Mouse (Mus musculus) urinary bladder, adult 2 months (tissue): ENCODE measurements around the gene Epb41l1. TPM values are rescaled to one million over a fixed set of nuclear protein-coding genes. Genes with fewer than 3 reads are reported as not detected.

Source experiments
- DNase-seq: peaks from one replicate; pipeline ENCODE4 v3.0.0; 2022; ENCODE audit warnings: low spot score
- polyA plus RNA-seq: library from polyadenylated mRNA; depleted of rRNA; stranded (reverse); fragments of >200 nt; gene quantifications from 2 replicates; pipeline ENCODE4 v1.2.3, GENCODE M21; 2012

Gene Epb41l1
- polyA plus RNA-seq, 1 experiment: 36.9 TPM

- DNase-seq: no peak
Measured at GRCm38 (mm10) chr2:156538817-156539555, 118.3 kb downstream of the Epb41l1 start.

GRCm38 (mm10) chr2:156540991-156541390 lies 120.3 kb downstream of the Epb41l1 start:
- no peak for DNase-seq

DNA sequence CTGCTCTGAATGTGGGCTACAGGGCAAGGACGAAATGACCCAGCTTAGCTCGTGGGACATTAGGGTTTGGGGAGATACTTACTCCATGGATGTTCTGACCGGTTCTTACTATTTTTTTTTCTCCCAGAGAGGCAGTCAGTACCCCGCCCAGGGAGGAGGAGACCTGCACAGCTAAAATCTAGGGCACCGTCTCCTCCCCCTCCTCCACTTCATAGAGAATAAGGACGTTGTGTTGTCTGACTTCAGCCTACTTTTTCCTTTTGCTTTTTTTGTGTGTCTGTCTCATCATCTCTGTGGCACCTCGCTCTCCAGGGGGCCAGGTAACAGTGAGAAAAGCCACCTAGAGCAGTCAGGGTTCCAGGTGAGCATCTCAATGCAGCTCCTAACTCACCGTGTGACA lies 121.7 kb downstream of the Epb41l1 start:
- no peak for DNase-seq

DNA sequence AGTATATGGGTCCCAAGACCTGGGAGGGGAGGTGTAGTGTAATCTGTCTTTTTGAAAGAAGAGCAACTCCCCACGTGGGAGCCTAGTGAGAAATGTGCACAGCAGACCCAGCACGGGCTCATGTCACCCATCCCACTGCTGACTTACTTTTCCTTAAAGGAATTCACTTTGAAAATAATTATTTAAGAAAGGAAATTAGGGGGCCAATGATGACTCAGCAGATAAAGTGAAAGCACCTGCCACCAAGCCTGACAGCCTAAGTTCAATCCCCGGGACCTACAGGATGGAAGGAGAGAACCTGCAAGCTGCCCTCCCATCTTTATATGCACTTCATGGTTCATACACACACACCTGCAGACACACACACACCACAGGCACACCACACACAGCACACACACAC lies 123.1 kb downstream of the Epb41l1 start:
- no peak for DNase-seq

DNA sequence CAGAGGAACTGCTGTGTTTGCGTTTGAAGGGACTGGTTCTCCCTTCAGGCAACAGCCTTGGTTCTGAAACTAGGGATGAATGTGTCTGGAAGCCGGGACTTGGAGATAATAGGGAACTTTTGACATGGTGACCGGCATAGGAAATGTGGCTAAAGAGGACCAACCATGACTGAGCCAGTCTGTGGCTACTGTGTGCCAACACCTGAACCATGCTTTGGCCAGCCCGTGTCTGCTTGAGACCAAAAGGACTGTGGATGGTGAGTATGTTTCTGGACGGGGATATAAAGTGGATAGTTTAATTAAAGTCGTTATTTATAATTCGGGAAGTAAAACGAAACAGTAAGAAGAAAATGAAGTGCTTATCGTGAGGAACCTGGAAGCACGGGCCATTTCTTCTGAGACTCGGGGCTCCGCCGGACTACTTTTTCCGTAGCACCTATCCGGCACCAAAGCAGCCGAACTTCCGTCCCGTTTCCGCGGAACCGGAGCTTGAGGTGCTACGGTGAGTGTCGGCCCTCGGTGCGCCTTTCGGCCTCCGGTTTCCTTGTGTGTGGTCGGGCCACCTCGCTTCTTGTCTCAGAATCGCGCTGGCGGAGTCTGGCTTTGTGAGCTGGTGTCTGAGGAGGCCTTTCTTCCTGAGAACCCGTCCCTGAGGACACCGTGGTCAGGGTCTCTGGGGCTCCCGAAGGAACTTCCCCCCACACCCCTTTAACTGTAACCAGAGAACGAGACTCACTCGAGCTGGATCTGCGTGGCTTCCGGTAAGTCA lies 126.6 kb downstream of the Epb41l1 start, which contains the start of gene Aar2:
Gene Aar2 (plus strand): TSS at position 462 of the 769 bp plus-strand sequence.
- DNase-seq: peak; percentile 73

DNA sequence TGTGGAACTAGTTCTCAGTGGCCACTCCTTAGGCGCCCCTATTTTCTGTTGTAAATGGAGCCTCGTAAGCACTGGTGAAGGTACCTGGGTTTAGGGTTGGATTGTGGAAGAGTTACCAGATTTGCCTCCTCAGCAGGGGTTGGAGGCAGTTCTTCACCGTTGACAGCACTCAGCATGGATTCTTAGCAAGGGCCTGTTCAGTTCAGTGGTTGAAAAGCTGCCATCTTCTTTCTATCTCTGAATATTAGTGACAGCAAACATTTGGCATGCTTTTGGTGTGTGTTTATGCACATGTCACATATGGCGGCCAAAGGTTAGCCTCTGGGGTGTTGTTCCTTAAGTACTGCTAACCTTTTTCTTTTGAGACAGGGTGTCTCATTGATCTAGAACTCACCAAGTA lies 131.7 kb downstream of the Epb41l1 start:
- DNase-seq: no peak

- DNase-seq: no peak
Measured at GRCm38 (mm10) chr2:156561808-156562207, 141.1 kb downstream of the Epb41l1 start.

GRCm38 (mm10) chr2:156563557-156563956 lies 142.8 kb downstream of the Epb41l1 start:
- no peak for DNase-seq

- DNase-seq: no peak
Measured at GRCm38 (mm10) chr2:156566512-156566911, 145.8 kb downstream of the Epb41l1 start.

DNA sequence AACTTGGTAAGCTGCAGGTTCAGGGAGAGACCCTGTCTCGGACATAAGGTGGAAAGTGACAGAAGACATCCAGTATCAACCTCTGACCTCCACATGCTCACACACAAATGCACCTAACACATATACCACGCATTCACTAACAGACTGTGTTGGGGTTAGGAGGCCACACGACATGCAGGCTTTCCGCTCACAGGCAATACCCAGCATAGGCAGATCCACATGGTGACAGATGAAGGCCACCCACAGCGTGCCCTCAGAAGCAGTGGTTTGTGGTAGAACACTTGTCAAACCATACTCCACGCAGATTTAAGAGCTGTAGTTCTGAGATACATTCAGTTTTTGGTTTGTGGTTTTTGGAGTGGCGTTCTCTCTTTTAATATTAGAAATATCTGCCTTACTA lies 147.9 kb downstream of the Epb41l1 start:
- no peak for DNase-seq

GRCm38 (mm10) chr2:156569261-156569660 lies 148.6 kb downstream of the Epb41l1 start:
- DNase-seq: no peak

GRCm38 (mm10) chr2:156571521-156571920 lies 150.8 kb downstream of the Epb41l1 start:
- no peak for DNase-seq

DNA sequence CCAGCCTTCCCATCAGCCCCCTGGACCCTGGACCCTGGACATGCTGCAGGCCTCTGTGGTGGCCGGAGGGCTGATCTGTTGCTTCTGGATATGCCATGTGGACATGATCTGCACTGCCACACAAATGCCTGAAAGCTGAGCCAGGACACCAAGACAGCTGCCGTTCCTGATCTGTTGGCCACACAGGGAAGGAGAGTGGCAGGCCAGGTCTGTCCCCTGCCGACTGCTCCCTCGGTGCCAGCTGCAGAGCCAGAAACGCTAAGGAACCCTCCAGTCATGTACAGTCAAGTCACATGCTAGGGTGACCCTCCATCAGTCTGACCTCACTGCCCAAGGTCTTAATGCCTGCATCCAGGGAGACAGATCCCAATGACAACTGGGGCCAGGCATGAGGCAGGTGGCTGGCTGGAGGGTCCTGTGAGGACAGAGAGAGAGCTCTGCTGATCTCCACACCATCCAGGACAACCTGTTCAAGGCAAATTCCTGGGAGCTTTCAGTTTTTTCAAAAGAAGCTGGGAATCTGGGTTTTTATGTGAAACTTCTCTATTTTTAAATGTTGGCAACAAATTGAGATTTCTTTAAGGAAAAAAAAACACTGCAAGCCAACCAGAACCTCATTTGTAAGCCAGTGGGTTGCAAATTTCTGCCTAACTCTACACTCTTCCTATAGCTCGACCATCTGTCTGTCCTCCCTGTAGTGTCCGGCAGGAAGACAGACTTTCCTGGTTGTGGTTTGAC lies 156.3 kb downstream of the Epb41l1 start:
- no peak for DNase-seq

- DNase-seq: no peak
Measured at GRCm38 (mm10) chr2:156580507-156580906, 159.8 kb downstream of the Epb41l1 start.

- no peak for DNase-seq
Measured at GRCm38 (mm10) chr2:156581244-156581643, 160.5 kb downstream of the Epb41l1 start.

DNA sequence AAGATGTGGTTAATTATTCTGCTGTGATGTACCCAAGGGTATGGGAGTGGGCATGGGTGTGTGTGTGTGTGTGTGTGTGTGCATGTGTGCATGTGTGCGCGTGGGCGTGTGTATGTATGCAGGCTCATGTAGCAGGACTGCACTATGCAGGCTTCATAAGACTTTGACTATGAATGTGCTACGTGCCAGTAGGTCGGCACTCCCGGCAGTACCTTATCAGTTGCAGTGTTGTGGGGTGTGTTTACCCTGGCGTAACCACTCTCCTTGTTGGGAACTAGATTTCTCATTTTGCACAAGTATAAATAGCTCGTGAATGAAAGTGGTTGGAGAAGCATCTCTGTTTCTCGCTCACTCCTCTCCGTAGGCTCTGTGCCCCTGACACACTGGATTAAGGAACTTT lies 162.2 kb downstream of the Epb41l1 start:
- no peak for DNase-seq

DNA sequence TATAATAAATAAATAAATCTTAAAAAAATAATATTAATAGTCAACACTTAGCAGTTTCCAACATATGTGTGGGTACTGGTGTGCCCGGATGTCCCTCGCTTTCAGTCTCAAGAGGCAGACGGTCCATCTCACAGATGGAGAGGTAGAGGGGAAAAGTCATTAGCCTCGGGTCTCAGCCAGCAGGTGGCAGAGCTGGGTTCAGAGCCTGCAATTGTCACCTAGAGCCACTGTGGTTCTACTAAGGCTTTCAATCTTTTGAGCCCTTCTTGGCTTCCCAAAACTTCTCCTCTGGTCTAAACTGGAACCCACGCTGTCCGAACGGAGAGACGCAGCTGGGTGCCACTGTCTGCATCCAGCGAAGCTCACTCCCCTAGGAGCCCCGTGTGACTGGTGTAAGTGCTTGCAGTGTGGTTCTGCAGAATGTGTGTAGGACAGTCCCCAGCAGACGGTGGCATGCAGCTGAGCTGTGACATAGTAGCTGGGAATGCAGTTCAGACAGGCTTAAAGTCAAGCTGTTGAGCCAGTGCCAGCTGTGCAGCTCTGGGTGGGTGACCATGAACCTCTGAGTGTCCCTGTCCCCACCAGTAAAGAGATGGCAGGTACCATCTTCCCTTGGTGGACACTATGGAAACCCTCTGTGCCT lies 163.6 kb downstream of the Epb41l1 start:
- no peak for DNase-seq

DNA sequence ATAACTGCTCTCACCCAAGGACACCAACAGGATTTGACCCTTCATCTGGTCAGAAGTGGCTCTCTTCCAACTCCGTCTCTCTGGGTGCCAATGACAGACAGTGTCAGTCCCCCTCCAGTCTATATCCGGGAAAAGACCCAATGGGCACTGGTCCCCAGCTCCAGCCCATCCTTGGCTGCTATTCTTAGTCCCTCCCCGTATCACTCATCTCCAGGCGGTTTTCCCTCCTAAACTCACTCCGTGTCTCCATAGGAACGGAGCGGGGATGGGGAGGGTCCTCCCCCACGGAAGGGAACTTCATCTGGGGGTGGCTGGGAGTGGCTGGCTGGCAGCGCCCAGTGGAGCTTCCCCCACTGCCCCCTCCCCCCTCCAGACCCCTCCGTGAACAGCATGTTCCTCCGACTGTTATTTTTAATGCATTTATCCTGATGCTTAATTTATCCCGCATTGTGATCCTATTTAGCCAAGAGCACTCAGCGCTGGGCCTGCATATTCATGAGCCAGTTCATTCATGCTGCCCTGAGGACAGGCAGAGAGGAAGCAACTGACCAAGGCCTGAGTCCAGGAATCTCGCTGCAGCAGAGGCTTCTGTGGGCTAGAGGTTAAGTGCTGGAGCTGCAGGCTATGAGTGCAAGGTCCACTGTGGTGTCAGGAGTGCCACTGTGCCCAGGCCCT lies 164.2 kb downstream of the Epb41l1 start:
- DNase-seq: no peak

DNA sequence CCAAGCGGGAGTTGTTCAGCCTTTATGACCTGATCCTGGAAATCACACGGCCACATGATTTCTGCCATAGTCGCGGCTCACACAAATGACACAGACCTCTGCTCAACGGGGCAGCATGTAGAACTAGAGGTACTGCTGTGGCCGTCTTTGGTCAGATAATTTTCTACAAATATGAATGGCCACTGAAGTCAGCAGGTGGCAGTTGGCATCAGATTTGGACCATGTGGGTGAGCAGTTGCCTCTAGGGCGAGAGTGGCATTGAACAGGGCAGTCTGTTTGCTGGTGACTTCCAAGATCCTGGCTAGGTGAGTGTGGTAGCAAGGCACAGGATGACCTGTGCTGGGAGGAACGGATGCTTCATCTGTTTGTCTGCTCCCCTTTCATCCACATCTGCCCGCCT lies 168.8 kb downstream of the Epb41l1 start:
- no peak for DNase-seq
